Mouse (Mus musculus) ovary, postnatal 10 days (tissue): ENCODE data around the gene Xntrpc.

Source experiments
- DNase-seq: peaks from one replicate; pipeline ENCODE4 v3.0.0; 2022; ENCODE audit warnings: low spot score

The Xntrpc gene

DNA sequence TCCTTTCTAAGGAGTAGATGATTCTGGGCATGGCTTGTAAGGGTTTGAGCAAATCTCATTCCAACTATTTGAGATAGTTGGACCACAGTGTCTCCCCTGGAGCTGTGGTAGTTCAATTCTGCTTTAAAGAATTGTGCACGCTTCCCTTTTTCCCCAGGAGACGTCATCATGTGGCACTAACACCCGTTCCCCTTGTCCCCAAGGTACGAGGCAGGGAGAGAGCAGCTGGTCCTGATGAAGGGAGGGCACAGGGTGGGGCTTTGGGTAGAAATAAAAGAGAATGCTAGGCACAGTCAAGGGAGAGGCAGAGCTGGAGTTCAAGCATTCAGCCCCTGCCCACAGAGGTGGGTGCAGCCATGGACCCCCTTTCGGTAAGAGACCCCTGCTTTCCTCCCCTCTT, 17.3 kb downstream of the Xntrpc start, which contains the start of gene Trpc2:
Trpc2 (plus strand) TSS at position 301 of the 400 bp plus-strand sequence.
- DNase-seq: no peak

DNA sequence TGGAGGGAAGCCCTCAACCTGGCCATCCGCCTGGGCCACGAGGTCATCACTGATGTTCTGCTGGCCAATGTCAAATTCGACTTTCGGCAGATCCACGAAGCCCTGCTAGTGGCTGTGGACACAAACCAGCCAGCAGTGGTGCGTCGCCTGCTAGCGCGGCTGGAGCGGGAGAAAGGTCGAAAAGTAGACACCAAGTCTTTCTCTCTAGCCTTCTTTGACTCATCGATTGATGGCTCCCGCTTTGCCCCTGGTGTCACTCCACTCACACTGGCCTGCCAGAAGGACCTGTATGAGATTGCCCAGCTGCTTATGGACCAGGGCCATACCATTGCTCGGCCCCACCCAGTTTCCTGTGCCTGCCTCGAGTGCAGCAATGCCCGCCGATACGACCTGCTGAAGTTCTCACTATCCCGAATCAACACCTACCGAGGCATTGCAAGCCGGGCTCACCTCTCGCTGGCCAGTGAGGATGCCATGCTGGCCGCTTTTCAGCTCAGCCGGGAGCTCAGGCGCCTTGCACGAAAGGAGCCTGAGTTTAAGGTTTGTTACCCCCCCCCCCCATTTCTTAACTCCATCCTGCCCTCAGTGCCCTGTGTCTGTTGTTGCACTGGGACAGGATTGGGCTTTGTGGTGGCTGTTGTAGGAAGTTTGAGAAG, 18.7 kb downstream of the Xntrpc start:
- DNase-seq: no peak

DNA sequence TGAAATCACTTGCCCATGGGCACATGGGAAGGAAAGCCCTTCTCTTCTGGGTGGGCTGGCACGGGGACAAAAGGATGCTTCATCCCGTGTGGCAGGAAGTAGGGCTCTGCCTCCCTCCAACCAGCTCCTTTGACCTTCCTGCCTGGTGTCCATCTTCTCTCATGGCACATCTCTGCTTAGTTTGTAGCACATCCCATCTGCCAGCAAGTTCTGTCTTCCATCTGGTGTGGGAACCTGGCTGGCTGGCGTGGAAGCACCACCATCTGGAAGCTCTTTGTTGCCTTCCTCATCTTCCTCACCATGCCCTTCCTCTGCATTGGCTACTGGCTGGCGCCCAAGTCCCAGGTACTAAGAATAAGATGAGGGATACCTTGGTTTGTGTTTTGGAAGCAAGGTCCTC, 21.8 kb downstream of the Xntrpc start:
- no peak for DNase-seq

DNA sequence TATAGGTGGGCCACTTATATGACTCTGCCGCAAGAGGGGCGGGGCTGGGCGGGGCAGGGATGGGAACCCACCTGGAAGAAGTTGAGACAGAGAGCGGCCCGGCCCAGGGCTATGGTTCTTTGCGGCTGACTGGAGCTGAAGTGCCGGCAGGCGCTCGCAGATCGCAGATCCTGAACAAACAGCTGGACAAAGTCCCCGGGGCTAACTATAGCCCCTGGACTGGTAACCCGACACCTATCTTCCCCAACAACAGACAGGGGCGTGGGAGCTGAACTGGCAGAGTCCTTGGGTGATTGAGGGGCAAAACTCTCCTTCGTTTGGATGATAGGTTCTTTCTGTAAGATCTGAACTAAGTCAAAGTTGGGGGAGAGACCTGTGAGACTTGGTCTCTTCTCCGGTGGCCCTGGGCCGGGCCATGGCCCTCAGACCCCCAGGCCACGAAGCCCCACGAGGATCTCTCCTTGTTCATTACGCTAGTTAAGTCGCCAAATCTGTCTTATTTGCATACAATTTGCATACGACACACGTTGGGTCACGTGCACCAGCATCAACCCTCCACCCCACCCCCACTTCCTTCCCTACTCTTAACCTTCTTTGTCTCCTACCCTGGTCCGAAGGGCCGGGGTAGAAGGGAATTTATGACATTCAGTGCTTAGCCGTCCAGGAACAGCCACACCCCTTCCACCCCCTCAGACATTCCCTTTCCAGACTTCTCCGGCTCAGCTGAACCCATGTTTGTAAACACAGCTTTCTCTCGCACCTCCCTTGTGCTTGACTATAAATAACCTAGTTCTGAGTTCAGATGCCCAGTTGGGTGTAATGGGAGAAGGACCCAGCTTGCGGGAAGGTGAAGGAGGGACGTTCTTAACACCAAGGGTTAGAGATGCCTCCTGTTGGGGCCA, 34.5 kb downstream of the Xntrpc start:
- DNase-seq: no peak

DNA sequence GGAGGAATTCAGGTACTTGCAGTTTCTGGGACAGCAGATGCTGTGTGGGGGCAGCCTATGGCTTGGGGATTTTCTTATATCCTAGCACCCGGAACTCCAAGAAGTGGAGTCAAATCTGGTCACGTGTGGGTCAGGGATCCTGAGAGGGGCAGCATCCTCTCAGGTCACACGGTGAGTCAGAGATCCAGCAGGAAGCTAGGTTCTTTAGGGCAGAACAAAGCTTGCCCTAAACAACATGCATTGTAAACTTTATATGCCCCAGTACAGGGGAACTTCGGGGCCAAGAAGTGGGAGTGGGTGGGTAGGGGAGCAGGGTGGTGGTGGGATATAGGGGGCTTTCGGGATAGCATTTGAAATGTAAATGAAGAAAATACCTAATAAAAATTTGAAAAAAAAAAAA, 35.4 kb downstream of the Xntrpc start:
- no peak for DNase-seq

DNA sequence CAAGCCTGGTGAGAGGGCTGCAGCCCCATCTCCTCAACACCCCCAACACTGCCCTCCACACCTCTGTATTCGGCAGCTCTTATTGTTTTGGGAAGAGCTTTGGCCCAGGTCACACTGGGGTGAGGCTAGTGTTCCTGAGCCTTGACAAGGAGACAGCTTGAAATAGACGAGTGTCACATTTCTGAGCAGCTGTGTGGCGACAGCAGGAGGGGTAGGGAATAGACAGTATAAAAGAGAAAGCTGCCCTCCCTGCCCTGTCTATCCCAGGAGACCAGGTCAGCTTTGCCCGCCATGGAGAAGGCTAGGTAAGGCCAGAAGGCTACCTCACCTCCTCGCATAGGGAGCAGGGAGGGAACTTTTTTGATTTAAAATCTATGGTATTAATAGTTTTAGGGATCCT, 36.0 kb downstream of the Xntrpc start, which contains the start of gene Art1:
Art1 (plus strand) TSS at position 257 of the 400 bp plus-strand sequence.
- DNase-seq: no peak

DNA sequence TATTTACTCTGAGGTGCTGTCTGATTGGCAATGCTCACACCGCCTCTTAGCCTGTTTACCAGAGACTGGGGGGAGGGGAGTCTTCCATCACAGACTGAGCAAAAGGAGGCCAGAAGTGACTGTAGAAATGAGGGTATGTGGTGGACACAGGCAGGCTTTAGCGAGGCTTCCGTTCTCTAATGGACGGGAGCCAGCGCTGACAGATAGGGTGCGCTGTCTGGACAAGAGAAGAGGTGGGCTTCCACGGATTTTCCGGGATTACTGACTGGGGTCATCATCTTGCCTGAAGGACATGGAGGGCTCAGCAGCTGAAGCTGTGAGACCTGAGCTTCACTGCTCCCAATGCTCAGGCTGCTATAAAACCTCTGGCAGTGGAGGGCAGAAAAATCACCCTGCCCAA, 36.7 kb downstream of the Xntrpc start:
- DNase-seq: no peak

DNA sequence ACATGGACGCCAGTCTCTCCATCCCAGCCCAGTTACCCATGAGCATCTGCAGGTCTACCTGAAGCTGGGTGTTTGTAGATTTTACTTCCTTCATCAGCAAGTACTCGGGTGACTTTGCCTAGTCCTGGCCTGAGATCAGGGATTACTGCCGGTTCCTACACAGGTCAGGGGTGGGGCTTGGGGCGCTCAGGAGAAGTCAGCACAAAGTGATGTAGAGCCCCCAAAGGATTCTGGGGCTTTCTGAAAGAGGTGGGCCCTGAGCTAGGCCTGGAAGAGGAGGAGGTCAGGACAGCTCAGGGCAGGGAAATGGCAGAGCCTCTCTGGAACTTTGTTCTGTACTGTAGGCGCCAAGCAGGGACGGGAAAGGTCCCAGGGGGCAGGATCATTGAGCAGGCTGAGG, 37.2 kb downstream of the Xntrpc start:
- no peak for DNase-seq

DNA sequence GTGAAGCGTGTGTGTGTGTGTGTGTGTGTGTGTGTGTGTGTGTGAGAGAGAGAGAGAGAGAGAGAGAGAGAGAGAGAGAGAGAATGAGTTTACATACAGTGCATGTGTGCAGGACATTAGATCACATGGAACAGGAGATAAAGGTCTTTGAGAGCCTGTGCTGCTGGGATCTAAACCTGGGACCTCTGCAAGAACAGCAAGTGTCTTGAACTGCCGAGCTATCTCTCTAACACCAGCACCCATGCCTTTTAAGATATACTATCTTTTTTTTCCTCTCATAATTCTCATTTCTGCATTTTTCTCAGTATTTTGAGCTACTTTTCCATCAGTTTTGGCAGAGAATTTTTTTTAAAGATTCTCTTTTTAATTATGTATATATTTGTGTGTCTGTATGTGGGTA, 38.0 kb downstream of the Xntrpc start:
- no peak for DNase-seq

DNA sequence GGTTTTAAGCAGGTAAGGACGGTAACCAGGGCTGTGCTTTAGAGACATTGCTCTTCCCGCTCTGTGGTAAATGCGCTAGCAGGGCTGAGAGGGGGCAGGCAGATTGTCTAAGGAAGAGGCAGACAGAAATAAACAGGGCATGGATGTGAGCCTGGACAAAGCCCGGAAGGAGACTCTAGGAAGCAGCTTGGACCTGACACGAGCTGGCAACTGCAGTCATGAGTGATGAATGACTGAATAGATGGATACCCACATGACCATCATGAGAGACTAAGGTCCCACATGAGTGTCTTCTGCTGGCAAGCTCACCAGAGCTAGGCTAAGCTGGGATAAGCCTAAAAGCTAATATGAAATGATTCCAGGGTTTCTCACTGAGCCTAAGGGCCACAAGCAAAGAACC, 38.6 kb downstream of the Xntrpc start:
- DNase-seq: no peak

DNA sequence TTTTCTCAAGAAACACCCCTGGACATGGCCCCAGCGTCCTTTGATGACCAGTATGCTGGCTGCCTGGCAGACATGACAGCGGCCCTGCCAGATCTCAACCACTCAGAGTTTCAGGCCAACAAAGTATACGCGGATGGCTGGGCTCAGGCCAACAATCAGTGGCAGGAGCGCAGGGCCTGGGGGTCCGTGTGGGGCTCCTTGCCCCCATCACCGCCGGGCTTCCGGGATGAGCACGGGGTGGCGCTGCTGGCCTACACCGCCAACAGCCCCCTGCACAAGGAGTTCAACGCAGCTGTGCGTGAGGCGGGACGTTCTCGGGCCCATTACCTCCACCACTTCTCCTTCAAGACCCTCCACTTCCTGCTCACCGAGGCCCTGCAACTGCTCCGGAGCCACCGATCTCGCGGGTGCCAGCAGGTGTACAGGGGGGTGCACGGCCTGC, 41.2 kb downstream of the Xntrpc start:
- DNase-seq: no peak

DNA sequence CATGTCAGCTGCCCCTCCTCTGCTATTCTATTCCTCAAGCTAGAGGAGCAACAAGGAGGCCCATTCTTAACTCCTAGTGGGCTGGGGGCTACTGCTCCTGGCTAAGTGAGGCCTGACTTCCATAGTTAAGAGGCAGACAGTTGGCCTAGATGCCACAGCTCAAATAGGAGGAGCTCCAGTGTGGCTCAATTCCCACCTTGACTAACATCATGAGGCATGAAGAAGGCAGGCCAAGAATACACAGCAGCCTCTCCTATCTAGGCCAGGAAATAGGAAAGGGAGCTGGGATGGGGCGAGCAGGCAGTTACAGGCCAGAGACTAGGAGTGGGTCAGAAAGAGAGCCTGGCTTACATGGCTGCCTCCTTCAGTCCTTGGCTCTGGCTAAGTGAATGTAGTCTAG, 42.7 kb downstream of the Xntrpc start:
- no peak for DNase-seq

DNA sequence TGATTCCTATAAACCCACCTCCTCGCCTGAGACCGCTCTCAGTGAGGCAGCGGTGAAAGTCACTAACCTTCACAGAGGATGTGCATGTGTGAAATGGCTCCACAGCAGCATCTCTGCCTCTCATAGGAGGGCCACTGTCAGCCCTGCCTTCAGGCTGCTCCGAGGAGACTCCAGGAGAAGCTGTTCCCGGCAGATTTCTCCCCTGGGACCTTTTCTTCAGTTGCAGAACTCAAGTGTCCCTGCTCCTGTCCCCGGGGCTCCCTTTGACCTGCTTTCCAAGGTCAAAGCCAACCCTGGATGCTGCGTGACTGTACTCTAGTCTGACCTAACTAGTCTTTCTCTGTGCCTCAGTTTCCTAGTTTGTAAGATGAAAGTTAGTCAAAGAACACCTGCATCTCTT, 43.7 kb downstream of the Xntrpc start, which contains the start of gene Art5:
Art5 (minus strand) TSS at position 319 of the 400 bp plus-strand sequence.
- DNase-seq: no peak

DNA sequence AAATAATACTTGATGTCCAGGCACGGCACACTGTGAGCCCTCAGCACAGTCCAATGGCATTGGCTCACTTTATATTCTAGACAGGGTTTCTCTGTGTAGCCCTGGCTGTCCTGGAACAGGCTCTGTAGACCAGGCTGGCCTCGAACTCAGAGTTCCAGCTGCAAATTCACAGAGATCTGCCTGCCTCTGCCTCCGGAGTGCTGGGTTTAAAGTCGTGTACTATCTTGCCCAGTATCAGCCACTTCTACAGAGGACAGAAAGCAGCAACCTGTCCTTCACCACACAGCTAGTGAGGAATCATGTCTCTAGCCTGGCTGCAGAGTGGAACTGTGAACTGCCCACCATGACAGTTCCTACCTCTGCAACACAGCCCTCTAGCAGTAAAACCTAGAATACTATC, 44.2 kb downstream of the Xntrpc start:
- no peak for DNase-seq

DNA sequence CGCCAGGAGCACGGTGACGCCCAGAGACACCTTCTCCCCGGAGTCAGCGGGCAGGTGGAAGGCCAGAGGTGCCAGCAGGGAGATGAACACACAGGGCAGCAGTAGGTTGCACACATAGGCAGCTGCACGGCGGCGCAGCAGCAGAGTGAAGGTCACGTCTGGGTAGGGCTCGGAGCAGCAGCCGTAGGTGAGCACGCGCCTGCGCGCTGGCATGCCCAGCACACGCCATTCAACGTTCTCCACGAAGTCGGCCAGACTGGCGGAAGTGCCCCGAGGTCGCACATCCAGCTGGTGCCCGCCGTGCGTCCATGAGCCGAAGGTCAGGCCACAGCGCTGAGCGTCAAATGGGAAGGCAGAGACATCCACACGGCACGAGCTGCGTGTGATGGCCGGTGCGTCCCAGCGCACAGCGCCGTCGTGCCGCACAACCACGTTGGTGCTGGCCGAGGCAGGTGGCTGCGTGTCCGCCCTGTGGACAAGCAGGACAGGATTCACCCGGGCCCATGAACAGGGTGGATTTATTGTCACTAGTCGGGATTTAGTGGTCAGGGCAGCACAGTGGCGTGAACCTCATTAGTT, 47.7 kb downstream of the Xntrpc start:
- DNase-seq: no peak

DNA sequence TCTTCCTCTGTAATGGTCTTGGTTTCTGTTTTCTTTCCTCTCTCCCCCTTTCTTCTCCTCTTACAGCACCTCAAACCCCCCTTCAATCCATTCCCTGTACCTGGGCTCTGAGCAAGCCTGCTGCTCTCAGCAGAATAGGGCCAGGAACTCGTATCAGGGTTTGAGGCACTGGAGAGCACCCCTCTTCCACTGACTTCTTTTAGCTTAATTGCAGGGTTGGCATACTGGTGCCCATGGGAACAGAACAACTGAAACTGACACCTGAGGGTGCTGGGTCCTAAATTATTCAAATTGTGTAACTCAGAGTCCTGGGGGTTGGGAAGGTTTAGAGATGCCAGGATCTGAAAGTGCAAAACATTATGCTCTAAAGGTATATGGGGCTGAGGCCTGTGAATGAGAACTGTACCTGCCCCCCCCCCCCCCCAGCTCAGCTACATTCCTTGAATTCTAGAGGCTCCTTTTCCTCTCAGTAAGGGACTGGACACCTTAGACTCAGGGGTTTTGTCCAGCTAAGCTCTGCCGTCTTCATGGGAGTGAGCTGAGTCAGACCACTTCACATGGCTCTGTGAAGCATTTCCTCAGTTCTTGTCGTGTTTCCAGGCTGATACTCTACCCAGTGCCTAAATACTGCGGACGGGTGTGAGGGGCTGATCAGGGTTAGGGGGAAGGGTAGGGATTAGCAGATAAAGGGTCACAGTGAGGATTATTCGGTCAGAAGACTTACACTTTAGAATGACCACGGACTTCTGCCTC, 51.2 kb downstream of the Xntrpc start, which contains the start of gene Chrna10:
Chrna10 (minus strand) TSS at position 250 of the 753 bp plus-strand sequence.
- no peak for DNase-seq

DNA sequence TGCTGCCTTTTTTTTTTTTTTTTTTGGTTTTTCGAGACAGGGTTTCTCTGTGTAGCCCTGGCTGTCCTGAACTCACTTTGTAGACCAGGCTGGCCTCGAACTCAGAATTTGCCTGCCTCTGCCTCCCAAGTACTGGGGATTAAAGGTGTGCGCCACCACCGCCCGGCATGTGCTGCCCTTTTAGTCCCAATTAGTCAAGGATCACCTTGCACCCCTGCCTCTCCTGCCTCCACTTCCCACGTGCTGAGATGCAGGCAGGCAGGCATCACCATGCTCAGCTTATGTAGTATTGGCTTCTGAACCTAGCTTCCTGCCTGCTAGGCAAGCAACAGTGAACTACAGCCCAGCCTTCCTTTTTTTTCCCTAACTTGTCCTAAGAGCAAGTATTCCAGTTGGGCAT, 51.9 kb downstream of the Xntrpc start:
- DNase-seq: no peak

DNA sequence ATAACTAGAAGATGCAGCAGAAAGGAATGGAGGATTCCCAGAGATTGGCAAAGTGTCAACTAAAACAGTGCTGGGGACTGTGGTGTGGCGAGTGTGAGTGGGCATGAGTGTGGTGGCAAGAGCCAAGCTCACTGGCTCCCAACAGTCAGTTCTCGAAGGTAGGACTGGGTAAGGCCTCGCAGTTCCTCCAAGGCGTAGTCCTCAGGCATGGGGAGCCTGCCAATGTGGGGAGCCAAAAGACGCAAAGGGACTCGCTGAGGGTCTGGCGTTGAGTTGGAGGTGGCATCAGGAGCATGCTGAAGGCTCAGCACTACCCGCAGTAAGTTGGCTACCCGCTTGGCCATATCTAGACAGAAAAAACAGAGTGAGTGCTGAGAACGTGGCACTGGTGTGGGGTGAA, 54.8 kb downstream of the Xntrpc start:
- no peak for DNase-seq

DNA sequence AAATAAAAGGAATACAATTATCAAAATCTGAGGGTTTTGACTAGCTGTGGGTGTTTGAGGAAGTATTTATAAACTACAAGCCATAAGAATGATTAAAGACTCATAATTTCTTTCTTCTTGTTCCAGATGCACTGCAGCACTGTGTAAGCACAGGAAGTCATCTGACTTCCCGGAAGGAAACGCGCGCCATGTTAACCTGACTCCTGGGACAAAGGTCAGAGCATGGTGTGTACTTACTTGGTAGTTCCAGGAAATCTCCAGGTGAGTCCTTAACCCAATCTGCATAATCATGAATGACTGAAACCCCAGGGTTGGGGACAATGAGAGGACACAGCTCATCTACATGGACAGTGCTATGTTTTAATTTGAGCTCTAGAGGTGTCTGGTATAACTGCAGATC, 66.9 kb downstream of the Xntrpc start:
- no peak for DNase-seq

DNA sequence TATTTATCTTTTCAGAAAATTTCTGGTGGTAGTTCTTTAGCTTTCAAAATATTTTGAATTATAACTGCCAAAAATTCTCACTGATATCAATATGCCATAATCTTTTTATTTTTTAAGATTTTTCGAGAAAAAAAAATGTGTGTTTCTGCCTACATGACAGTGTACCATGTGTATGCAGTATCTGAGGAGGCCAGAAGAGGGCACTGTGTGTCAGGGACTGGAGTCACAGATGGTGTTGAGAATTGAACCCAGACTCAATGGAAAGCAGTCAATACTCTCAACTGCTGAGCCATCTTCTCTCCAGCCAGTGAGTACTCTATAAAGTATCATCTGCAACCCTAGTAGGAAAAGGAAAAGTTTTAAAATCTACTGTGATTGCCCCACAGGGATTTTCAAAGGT, 72.0 kb downstream of the Xntrpc start:
- no peak for DNase-seq

DNA sequence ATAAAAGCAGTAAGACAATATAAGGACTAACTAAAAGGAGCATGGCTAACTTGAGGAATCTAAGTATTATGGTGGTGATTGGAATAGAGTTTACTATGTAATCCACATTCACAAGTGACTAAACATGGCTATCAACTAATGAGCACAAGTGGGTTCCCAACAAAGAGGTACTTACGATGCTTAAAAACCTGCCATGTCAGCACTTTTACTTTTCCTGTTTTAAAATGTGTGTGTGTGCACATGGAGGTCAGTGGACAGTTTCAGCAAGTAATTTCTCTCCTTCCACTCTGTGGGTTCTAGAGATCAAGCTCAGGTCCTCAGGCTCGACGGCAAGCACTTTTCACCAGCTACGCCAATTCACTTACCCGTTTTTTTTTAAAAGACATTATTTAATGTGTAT, 72.4 kb downstream of the Xntrpc start:
- no peak for DNase-seq
